Mouse (Mus musculus): ENCODE measurements around the gene Rapgef3.

GRCm38 (mm10) chr15:97742600-97742999 lies 25.2 kb downstream of the Rapgef3 start:
- TF ChIP-seq CTCF (IDR thresholded peaks at IDR 0.05; ENCODE audit: insufficient read depth, low read depth, low read length) (no peak), POLR2A (IDR thresholded peaks at IDR 0.05; ENCODE audit: insufficient read depth, low read depth, low read length) (no peak)
